Mouse (Mus musculus): Measurements from ENCODE around the gene Wdr34. TPM values are rescaled to one million over a fixed set of nuclear protein-coding genes. Genes with fewer than 3 reads are reported as not detected.
"Not testable (repeated sequence)": the region's sequence is repeated elsewhere in the genome, so short reads cannot be mapped to it uniquely, and the experiment has no call there.

Gene Wdr34
- polyA plus RNA-seq, 1 experiment = 25.6 TPM

- DNase-seq = no peak
- Histone ChIP-seq H3K27me3 (ENCODE audit: control insufficient read depth, insufficient read depth, low read length) (no peaks in the 10 kb centered on the region), H3K4me1 (ENCODE audit: control insufficient read depth, insufficient read depth, low read length) (no peaks in the 10 kb centered on the region), H3K27ac (ENCODE audit: insufficient read depth, low read length) (no peak overlapping the region), H3K4me3 (replicated peaks; ENCODE audit: insufficient read depth, low read depth, low read length) (no peak overlapping the region)
- 43% methylated on average over 3 of the region's 3 CpGs for WGBS
- no peak for TF ChIP-seq CTCF (IDR thresholded peaks at IDR 0.05; ENCODE audit: borderline replicate concordance, insufficient read depth, low read depth, low read length)
- TF ChIP-seq POLR2A (IDR thresholded peaks at IDR 0.05; ENCODE audit: borderline replicate concordance, insufficient read depth, low read length) = no peak
Observed at GRCm38 (mm10) chr2:30063791-30064190, 15.1 kb upstream of the Wdr34 start.

GRCm38 (mm10) chr2:30063235-30063634, 14.6 kb upstream of the Wdr34 start:
- H3K4me3 ChIP-seq (replicated peaks; ENCODE audit: insufficient read depth, low read depth, low read length) = peak overlapping the region; percentile 70
- H3K27ac ChIP-seq (ENCODE audit: insufficient read depth, low read length) = no peak overlapping the region
- no peaks in the 10 kb centered on the region for H3K4me1 ChIP-seq (ENCODE audit: control insufficient read depth, insufficient read depth, low read length)
- WGBS = 44% methylated on average over 8 of the region's 8 CpGs
- no peak for TF ChIP-seq POLR2A (IDR thresholded peaks at IDR 0.05; ENCODE audit: borderline replicate concordance, insufficient read depth, low read length)
- TF ChIP-seq CTCF (IDR thresholded peaks at IDR 0.05; ENCODE audit: borderline replicate concordance, insufficient read depth, low read depth, low read length) = no peak
- no peaks in the 10 kb centered on the region for H3K27me3 ChIP-seq (ENCODE audit: control insufficient read depth, insufficient read depth, low read length)
- no peak for DNase-seq

DNA sequence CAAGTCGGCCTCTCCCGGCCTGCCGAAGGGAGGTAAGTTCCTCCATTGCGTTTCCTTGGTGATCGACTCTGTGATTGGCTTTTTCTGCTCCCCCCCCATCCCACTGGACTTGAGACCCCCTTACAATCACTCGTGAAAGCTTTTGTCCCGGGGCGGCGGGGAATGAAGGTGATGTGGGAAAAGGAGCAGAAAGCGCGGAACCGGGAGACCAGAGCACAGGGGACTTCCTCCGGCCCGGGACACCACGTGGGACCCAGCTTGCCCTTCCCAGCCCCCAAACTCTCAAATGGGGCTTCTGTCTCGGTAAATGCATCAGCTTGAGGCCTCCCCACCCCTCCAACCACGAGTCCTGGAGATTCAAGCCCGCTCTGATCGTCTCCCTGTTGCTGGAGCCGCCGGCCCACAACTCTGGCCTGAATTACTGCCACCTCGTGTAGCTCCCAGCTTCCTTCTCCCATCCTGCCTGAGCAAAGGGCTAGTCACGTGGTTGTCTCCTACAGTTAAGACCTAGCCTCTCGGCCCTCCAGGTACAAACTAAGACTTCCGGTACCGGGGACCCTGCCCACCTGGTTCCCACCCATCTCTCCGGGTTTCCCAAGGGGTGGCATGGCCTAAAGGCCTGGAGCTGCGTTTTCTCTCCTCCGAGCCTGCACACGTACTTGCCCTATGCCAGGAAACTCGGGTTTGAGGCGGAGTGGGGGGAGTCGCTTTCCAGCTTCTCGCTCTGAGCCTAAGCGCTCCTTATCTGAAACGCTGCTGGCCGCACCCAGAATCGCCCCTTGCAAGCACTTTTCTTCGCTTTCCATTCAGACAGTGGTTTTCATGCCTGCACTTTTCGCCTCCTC, 13.8 kb upstream of the Wdr34 start:
- Histone ChIP-seq H3K27ac (ENCODE audit: insufficient read depth, low read length) (peak overlapping the region; percentile 47), H3K4me1 (ENCODE audit: control insufficient read depth, insufficient read depth, low read length) (no peaks in the 10 kb centered on the region), H3K4me3 (replicated peaks; ENCODE audit: insufficient read depth, low read depth, low read length) (peak overlapping the region; percentile 70), H3K27me3 (ENCODE audit: control insufficient read depth, insufficient read depth, low read length) (no peaks in the 10 kb centered on the region)
- WGBS = 2% methylated on average over 40 of the region's 40 CpGs
- peak; percentile 66 to 72 for DNase-seq
- TF ChIP-seq POLR2A (IDR thresholded peaks at IDR 0.05; ENCODE audit: borderline replicate concordance, insufficient read depth, low read length) (peak; percentile 48; the same call in 1 of the 2 replicates), CTCF (IDR thresholded peaks at IDR 0.05; ENCODE audit: borderline replicate concordance, insufficient read depth, low read depth, low read length) (peak; percentile 12; the same call in 1 of the 2 replicates)

GRCm38 (mm10) chr2:30061215-30062166, 12.8 kb upstream of the Wdr34 start:
- 14% methylated on average over 37 of the region's 37 CpGs for WGBS
- Histone ChIP-seq H3K27me3 (ENCODE audit: control insufficient read depth, insufficient read depth, low read length) (no peaks in the 10 kb centered on the region), H3K4me1 (ENCODE audit: control insufficient read depth, insufficient read depth, low read length) (no peaks in the 10 kb centered on the region), H3K4me3 (replicated peaks; ENCODE audit: insufficient read depth, low read depth, low read length) (peak overlapping the region; percentile 70), H3K27ac (ENCODE audit: insufficient read depth, low read length) (no peak overlapping the region)
- DNase-seq = no peak
- TF ChIP-seq CTCF (IDR thresholded peaks at IDR 0.05; ENCODE audit: borderline replicate concordance, insufficient read depth, low read depth, low read length) (no peak), POLR2A (IDR thresholded peaks at IDR 0.05; ENCODE audit: borderline replicate concordance, insufficient read depth, low read length) (no peak)

GRCm38 (mm10) chr2:30058418-30058817, 9.7 kb upstream of the Wdr34 start:
- TF ChIP-seq POLR2A (IDR thresholded peaks at IDR 0.05; ENCODE audit: borderline replicate concordance, insufficient read depth, low read length) = no peak
- no peak for TF ChIP-seq CTCF (IDR thresholded peaks at IDR 0.05; ENCODE audit: borderline replicate concordance, insufficient read depth, low read depth, low read length)
- Histone ChIP-seq H3K4me1 (ENCODE audit: control insufficient read depth, insufficient read depth, low read length) (no peaks in the 10 kb centered on the region), H3K27ac (ENCODE audit: insufficient read depth, low read length) (no peak overlapping the region), H3K27me3 (ENCODE audit: control insufficient read depth, insufficient read depth, low read length) (no peaks in the 10 kb centered on the region), H3K4me3 (replicated peaks; ENCODE audit: insufficient read depth, low read depth, low read length) (no peak overlapping the region)
- no peak for DNase-seq
- 27% methylated on average over 5 of the region's 5 CpGs for WGBS

- Histone ChIP-seq H3K4me3 (replicated peaks; ENCODE audit: insufficient read depth, low read depth, low read length) (no peak within 1 kb of the TSS), H3K4me1 (ENCODE audit: control insufficient read depth, insufficient read depth, low read length) (no peaks in the 10 kb centered on the region), H3K27me3 (ENCODE audit: control insufficient read depth, insufficient read depth, low read length) (no peaks in the 10 kb centered on the region), H3K27ac (ENCODE audit: insufficient read depth, low read length) (no peak within 1 kb of the TSS)
- 51% methylated on average over 12 of the region's 12 CpGs for WGBS
- DNase-seq = no peak
- TF ChIP-seq CTCF (IDR thresholded peaks at IDR 0.05; ENCODE audit: borderline replicate concordance, insufficient read depth, low read depth, low read length) = no peak
- no peak for TF ChIP-seq POLR2A (IDR thresholded peaks at IDR 0.05; ENCODE audit: borderline replicate concordance, insufficient read depth, low read length)
Observed at GRCm38 (mm10) chr2:30057223-30057904, 8.7 kb upstream of the Wdr34 start, which contains the start of gene Set. Gene Set (plus strand): TSS chr2:30057378.

- WGBS = 60% methylated on average over 3 of the region's 3 CpGs
- TF ChIP-seq CTCF (IDR thresholded peaks at IDR 0.05; ENCODE audit: borderline replicate concordance, insufficient read depth, low read depth, low read length) = no peak
- no peak for TF ChIP-seq POLR2A (IDR thresholded peaks at IDR 0.05; ENCODE audit: borderline replicate concordance, insufficient read depth, low read length)
- no peaks in the 10 kb centered on the region for H3K4me1 ChIP-seq (ENCODE audit: control insufficient read depth, insufficient read depth, low read length)
- no peaks in the 10 kb centered on the region for H3K27me3 ChIP-seq (ENCODE audit: control insufficient read depth, insufficient read depth, low read length)
- no peak overlapping the region for H3K27ac ChIP-seq (ENCODE audit: insufficient read depth, low read length)
- no peak overlapping the region for H3K4me3 ChIP-seq (replicated peaks; ENCODE audit: insufficient read depth, low read depth, low read length)
- DNase-seq = no peak
Observed at GRCm38 (mm10) chr2:30056736-30057135, 8.1 kb upstream of the Wdr34 start.

- not testable (repeated sequence) for H3K27me3 ChIP-seq (ENCODE audit: control insufficient read depth, insufficient read depth, low read length); DNase-seq; H3K4me1 ChIP-seq (ENCODE audit: control insufficient read depth, insufficient read depth, low read length); H3K27ac ChIP-seq (ENCODE audit: insufficient read depth, low read length); H3K4me3 ChIP-seq (replicated peaks; ENCODE audit: insufficient read depth, low read depth, low read length)
- WGBS = 98% methylated on average over 3 of the region's 3 CpGs
Observed at GRCm38 (mm10) chr2:30055310-30055709, 6.6 kb upstream of the Wdr34 start.
